Mouse (Mus musculus): ENCODE results near the gene Ciart. TPM values are rescaled to one million over a fixed set of nuclear protein-coding genes. Genes with fewer than 3 reads are reported as not detected.
"Not testable (repeated sequence)": the region's sequence is repeated elsewhere in the genome, so short reads cannot be mapped to it uniquely, and the experiment has no call there.

The Ciart gene
- polyA plus RNA-seq, 1 experiment from 2014 or later: 4.7 TPM

DNA sequence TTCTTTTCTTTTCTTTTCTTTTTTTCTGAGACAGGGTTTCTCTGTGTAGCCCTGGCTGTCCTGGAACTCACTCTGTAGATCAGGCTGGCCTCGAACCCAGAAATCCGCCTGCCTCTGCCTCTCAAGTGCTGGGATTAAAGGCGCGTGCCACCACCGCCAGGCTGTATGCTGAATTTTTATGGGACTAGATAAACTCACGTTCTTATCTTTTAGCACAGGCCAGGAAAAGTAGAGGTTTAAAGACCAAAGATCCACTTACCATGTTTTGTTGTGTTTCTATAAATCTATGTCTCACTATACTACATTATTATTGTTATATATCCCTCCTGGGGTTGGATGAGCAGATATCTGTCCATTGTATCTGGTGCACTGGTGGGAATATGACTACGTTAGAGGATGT is 41.4 kb upstream of the Ciart start:
- not testable (repeated sequence) for ATAC-seq (ENCODE audit: low FRiP score)

DNA sequence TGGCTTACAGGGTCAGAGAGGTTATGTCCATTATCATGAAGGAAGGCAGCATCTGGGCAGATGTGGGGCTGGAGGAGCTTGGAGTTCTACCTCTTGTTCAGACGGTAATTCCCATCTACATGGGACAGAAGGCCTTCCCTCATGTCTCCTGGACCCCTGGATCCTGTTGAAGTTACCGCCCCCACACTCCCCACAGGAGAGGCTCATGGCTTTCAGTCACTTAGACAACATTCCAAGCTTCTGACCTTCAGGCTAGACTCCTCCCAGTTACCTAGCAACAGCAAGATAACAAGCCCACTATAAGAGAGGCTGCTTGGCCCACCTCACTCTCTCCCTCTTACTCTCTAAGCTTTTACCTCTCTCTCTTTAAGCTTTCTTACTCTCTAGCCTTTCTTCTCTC is 38.5 kb upstream of the Ciart start:
- not testable (repeated sequence) for H3K9me3 ChIP-seq (ENCODE audit: control insufficient read depth, low read length); DNase-seq (ENCODE audit: low spot score)
- WGBS: 51% methylated on average over 2 of the region's 2 CpGs

More for the DNA sequence above, 41.4 kb upstream of the Ciart start:
- not testable (repeated sequence) for H3K27ac ChIP-seq (ENCODE audit: low read depth, low read length); H3K4me2 ChIP-seq (replicated peaks; ENCODE audit: low read depth, low read length); H3K4me1 ChIP-seq (replicated peaks; ENCODE audit: control insufficient read depth, insufficient read depth, low read length); H3K36me3 ChIP-seq (ENCODE audit: control insufficient read depth, insufficient read depth, low read length); H3K9ac ChIP-seq (ENCODE audit: low read depth, low read length); H3K4me3 ChIP-seq (ENCODE audit: low read depth, low read length); H3K27me3 ChIP-seq (ENCODE audit: control insufficient read depth, insufficient read depth, low read length); H3K9me3 ChIP-seq (ENCODE audit: control insufficient read depth, low read length); DNase-seq (ENCODE audit: low spot score)
- WGBS: 93% methylated on average over 7 of the region's 7 CpGs

DNA sequence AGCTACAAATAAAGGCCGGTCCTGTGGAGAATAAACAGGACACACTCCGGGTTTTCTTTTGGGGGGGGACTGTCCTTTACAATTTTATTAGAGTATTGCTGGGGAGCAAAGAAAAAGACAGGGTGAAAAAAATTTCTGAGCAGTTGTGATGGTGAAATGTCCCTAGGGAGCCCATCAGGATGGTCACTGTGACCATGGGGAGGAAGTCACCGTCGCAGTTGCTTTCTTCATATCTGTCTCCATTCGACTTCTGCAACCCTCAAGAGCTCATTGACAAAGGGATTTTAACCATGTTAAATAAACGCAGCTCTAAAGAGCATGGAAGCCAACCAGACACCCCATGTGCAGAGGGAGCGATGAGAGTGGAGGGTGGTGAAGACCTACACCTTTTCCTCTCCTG is 34.7 kb upstream of the Ciart start:
- no peak for ATAC-seq (ENCODE audit: low FRiP score)
- WGBS: 83% methylated on average over 7 of the region's 7 CpGs
- no peaks in the 10 kb centered on the region for H3K9me3 ChIP-seq (ENCODE audit: control insufficient read depth, low read length)

More for the DNA sequence above, 38.5 kb upstream of the Ciart start:
- H3K27me3 ChIP-seq (ENCODE audit: control insufficient read depth, insufficient read depth, low read length); H3K27ac ChIP-seq (ENCODE audit: low read depth, low read length); ATAC-seq (ENCODE audit: low FRiP score); H3K36me3 ChIP-seq (ENCODE audit: control insufficient read depth, insufficient read depth, low read length); H3K4me2 ChIP-seq (replicated peaks; ENCODE audit: low read depth, low read length); H3K9ac ChIP-seq (ENCODE audit: low read depth, low read length); H3K4me1 ChIP-seq (replicated peaks; ENCODE audit: control insufficient read depth, insufficient read depth, low read length); H3K4me3 ChIP-seq (ENCODE audit: low read depth, low read length): not testable (repeated sequence)

DNA sequence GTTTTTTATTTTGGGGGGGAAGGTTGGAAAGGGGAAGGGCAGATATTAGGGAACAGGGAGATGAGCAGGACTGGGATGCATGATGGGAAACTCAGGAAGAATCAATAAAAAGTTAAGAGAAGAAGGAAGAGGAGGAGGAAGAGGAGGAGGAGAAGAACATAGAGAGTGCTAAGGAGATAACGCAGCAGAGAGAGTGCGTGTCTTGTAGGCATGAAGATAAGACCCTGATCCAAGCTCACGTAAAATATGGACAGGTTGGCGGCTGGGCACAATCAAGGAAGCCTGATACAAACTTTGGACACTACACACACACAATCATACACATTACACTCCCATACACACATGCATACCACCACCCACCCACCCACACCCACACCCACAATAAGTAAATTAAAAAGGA is 32.7 kb upstream of the Ciart start:
- H3K9me3 ChIP-seq (ENCODE audit: control insufficient read depth, low read length): no peaks in the 10 kb centered on the region
- H3K4me1 ChIP-seq (replicated peaks; ENCODE audit: control insufficient read depth, insufficient read depth, low read length): no peaks in the 10 kb centered on the region
- no peaks in the 10 kb centered on the region for H3K27me3 ChIP-seq (ENCODE audit: control insufficient read depth, insufficient read depth, low read length)
- H3K4me2 ChIP-seq (replicated peaks; ENCODE audit: low read depth, low read length): no peak overlapping the region
- no peaks in the 10 kb centered on the region for H3K36me3 ChIP-seq (ENCODE audit: control insufficient read depth, insufficient read depth, low read length)
- H3K4me3 ChIP-seq (ENCODE audit: low read depth, low read length): no peak overlapping the region
- H3K27ac ChIP-seq (ENCODE audit: low read depth, low read length): no peak overlapping the region
- ATAC-seq (ENCODE audit: low FRiP score): no peak
- DNase-seq (ENCODE audit: low spot score): no peak
- WGBS: 93% methylated on average over 4 of the region's 4 CpGs
- no peak overlapping the region for H3K9ac ChIP-seq (ENCODE audit: low read depth, low read length)

More for the DNA sequence above, 34.7 kb upstream of the Ciart start:
- Histone ChIP-seq H3K4me1 (replicated peaks; ENCODE audit: control insufficient read depth, insufficient read depth, low read length) (no peaks in the 10 kb centered on the region), H3K4me2 (replicated peaks; ENCODE audit: low read depth, low read length) (no peak overlapping the region), H3K36me3 (ENCODE audit: control insufficient read depth, insufficient read depth, low read length) (no peaks in the 10 kb centered on the region), H3K9ac (ENCODE audit: low read depth, low read length) (no peak overlapping the region), H3K4me3 (ENCODE audit: low read depth, low read length) (no peak overlapping the region), H3K27me3 (ENCODE audit: control insufficient read depth, insufficient read depth, low read length) (no peaks in the 10 kb centered on the region), H3K27ac (ENCODE audit: low read depth, low read length) (no peak overlapping the region)
- DNase-seq (ENCODE audit: low spot score): no peak

DNA sequence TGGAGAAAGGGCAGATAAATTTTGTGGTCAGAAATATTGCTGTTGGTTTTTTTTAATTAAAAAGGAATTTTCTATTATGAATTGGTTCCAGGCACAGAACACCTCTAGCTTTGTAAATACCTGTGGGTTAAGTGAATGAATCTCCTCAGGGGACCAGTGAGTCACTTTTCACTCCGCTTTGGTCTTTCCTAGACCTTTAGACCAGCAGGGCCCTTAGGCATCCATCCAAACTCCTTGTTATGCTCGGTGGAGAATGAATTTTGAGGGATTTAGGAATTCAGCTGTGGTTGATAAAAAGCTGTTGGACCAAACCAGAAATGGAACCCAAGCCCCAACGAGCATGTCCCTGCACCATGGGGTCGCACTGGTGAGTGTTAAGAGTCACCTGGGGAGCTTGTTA is 25.6 kb upstream of the Ciart start:
- DNase-seq (ENCODE audit: low spot score) (no peak), ATAC-seq (ENCODE audit: low FRiP score) (no peak)
- no peak overlapping the region for H3K27ac ChIP-seq (ENCODE audit: low read depth, low read length)
- H3K27me3 ChIP-seq (ENCODE audit: control insufficient read depth, insufficient read depth, low read length): no peaks in the 10 kb centered on the region
- H3K4me2 ChIP-seq (replicated peaks; ENCODE audit: low read depth, low read length): no peak overlapping the region
- H3K4me3 ChIP-seq (ENCODE audit: low read depth, low read length): no peak overlapping the region
- H3K9ac ChIP-seq (ENCODE audit: low read depth, low read length): no peak overlapping the region
- 50% methylated on average over 4 of the region's 4 CpGs for WGBS
- H3K36me3 ChIP-seq (ENCODE audit: control insufficient read depth, insufficient read depth, low read length): no peaks in the 10 kb centered on the region
- no peaks in the 10 kb centered on the region for H3K9me3 ChIP-seq (ENCODE audit: control insufficient read depth, low read length)
- H3K4me1 ChIP-seq (replicated peaks; ENCODE audit: control insufficient read depth, insufficient read depth, low read length): peaks cover 13% of the 10 kb centered on the region

DNA sequence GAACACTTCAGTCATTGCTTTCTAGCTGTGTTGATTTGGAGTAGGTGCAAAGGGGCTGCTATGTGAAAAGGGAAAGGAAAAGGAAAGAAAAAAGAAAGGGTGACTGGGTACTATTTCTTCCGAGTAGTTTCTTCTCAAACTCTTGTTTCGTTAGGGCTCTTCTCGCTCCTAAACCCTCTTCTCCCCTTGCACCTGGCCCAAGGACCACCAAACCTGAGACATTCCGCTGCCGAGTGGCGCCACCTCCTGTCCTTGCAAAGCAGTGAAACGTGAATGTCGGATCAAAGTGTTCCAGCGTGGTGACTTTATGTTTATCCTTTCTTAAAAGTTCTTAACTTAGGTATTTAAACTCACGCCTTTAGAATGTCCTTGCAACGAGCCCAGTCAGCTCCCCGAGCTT is 24.8 kb upstream of the Ciart start:
- 0% methylated on average over 12 of the region's 12 CpGs for WGBS
- Histone ChIP-seq H3K27me3 (ENCODE audit: control insufficient read depth, insufficient read depth, low read length) (no peaks in the 10 kb centered on the region), H3K9me3 (ENCODE audit: control insufficient read depth, low read length) (no peaks in the 10 kb centered on the region), H3K4me3 (ENCODE audit: low read depth, low read length) (no peak overlapping the region), H3K27ac (ENCODE audit: low read depth, low read length) (no peak overlapping the region), H3K36me3 (ENCODE audit: control insufficient read depth, insufficient read depth, low read length) (no peaks in the 10 kb centered on the region), H3K9ac (ENCODE audit: low read depth, low read length) (no peak overlapping the region), H3K4me1 (replicated peaks; ENCODE audit: control insufficient read depth, insufficient read depth, low read length) (peaks cover 13% of the 10 kb centered on the region), H3K4me2 (replicated peaks; ENCODE audit: low read depth, low read length) (peak overlapping the region; percentile 52; the same call in 1 of the 2 replicates)
- DNase-seq (ENCODE audit: low spot score) (peak; percentile 70), ATAC-seq (ENCODE audit: low FRiP score) (no peak)

DNA sequence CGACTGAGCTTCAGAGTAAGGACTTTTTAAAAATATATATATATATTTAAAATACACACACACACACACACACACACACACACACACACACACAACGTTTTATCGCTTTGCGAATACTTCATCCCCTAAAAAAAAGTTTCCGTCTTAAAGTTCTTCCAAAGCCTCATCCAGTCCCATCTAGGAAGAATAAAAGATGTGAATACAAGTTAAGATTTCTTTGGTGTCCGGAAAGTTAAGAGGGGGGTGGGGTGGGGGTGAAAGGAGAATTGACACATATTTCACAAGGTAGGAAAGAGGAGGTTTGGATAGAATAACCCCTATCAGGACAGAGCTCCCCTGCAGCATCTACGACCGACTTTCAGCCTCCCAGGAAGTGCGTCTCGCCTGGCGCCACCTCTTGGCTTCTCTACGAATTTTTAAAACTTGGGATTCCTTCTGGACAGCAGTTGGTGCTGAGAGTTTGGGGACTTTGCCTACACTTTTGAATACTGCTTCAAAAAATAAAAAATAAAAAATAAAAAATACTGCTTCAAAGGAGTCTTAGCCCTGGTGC is 24.0 kb upstream of the Ciart start:
- WGBS: 1% methylated on average over 12 of the region's 12 CpGs
- no peak overlapping the region for H3K9ac ChIP-seq (ENCODE audit: low read depth, low read length)
- peak; percentile 72 for DNase-seq (ENCODE audit: low spot score)
- H3K4me2 ChIP-seq (replicated peaks; ENCODE audit: low read depth, low read length): peak overlapping the region; percentile 52
- H3K4me3 ChIP-seq (ENCODE audit: low read depth, low read length): peak overlapping the region; percentile 32; the same call in 1 of the 2 replicates
- H3K9me3 ChIP-seq (ENCODE audit: control insufficient read depth, low read length): no peaks in the 10 kb centered on the region
- no peaks in the 10 kb centered on the region for H3K36me3 ChIP-seq (ENCODE audit: control insufficient read depth, insufficient read depth, low read length)
- no peak for ATAC-seq (ENCODE audit: low FRiP score)
- peaks cover 13% of the 10 kb centered on the region for H3K4me1 ChIP-seq (replicated peaks; ENCODE audit: control insufficient read depth, insufficient read depth, low read length)
- 0 out of 2 replicates have a peak overlapping the region, but pooled peaks have one; percentile 30 for H3K27ac ChIP-seq (ENCODE audit: low read depth, low read length)
- no peaks in the 10 kb centered on the region for H3K27me3 ChIP-seq (ENCODE audit: control insufficient read depth, insufficient read depth, low read length)

DNA sequence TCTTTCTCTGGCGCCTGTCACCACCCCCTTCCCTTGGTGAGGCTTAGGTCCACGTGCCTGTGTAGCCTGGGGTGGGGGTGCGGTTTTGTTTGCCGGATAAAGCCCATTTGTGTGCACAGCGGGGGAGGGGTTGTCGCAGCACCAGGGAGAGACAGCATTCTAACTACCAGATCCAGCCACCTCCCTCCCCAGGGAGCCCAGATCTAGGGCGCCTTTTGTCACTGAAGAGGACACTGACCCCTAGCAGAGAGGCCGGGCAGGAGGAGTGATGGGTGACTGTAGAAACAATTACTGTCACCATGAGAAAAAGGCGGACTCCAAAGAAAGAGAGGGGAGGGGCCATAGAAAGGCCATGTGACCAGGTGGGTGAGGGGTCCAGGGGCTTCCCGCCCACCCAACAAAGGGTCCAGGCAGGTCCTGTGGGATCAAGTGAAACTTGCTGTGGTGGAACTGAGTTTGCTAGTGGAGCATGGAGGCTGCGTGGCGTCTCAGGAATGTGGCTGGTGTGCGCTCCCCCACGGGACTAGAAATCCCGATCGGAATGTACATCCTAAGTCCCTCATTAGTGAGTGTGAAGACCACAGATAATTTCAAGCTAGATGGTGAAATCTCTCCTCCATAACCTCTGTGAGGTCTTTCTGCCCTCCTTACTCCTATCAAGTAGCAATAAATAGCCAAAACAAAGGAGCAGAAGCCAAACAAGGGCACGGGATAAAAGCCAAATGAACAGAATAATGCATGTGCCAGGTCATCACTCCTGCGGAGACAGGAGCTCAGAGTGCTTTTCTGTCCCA is 23.3 kb upstream of the Ciart start:
- H3K4me2 ChIP-seq (replicated peaks; ENCODE audit: low read depth, low read length): peak overlapping the region; percentile 52
- no peaks in the 10 kb centered on the region for H3K9me3 ChIP-seq (ENCODE audit: control insufficient read depth, low read length)
- H3K4me3 ChIP-seq (ENCODE audit: low read depth, low read length): peak overlapping the region; percentile 32
- H3K9ac ChIP-seq (ENCODE audit: low read depth, low read length): peak overlapping the region; percentile 65
- no peaks in the 10 kb centered on the region for H3K36me3 ChIP-seq (ENCODE audit: control insufficient read depth, insufficient read depth, low read length)
- ATAC-seq (ENCODE audit: low FRiP score) (peak; percentile 80), DNase-seq (ENCODE audit: low spot score) (peak; percentile 76)
- peak overlapping the region; percentile 30 for H3K27ac ChIP-seq (ENCODE audit: low read depth, low read length)
- under 1% methylated on average over 18 of the region's 18 CpGs for WGBS
- no peaks in the 10 kb centered on the region for H3K27me3 ChIP-seq (ENCODE audit: control insufficient read depth, insufficient read depth, low read length)
- peaks cover 13% of the 10 kb centered on the region for H3K4me1 ChIP-seq (replicated peaks; ENCODE audit: control insufficient read depth, insufficient read depth, low read length)

DNA sequence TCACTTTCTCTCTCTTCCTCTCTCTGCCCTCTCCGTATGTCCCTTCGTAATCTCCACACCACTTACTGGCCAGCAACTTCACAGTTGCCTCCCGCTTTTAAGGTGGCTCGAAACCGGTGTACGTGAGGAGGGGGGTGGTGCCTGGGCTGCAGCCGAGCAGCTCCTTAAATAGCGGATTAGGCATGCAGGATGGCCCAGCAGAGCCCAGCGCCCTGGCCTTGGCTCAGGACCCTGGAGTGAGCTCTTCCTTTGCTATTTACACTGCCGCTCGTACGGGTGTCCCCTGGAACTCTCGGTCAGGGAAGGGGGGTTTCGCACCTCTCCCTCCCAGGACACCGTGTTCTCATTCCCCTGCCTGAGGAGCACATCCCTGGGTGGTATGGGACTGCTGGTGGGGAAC is 22.5 kb upstream of the Ciart start, which contains the start of gene Car14:
Gene Car14 (minus strand): TSS at position 124 of the 400 bp plus-strand sequence.
- no peaks in the 10 kb centered on the region for H3K36me3 ChIP-seq (ENCODE audit: control insufficient read depth, insufficient read depth, low read length)
- peak within 1 kb of the TSS; percentile 65 for H3K9ac ChIP-seq (ENCODE audit: low read depth, low read length)
- ATAC-seq (ENCODE audit: low FRiP score): peak; percentile 50
- peak within 1 kb of the TSS; percentile 66 for H3K27ac ChIP-seq (ENCODE audit: low read depth, low read length)
- H3K4me1 ChIP-seq (replicated peaks; ENCODE audit: control insufficient read depth, insufficient read depth, low read length): peaks cover 13% of the 10 kb centered on the region
- peak; percentile 58 for DNase-seq (ENCODE audit: low spot score)
- peak within 1 kb of the TSS; percentile 52 for H3K4me2 ChIP-seq (replicated peaks; ENCODE audit: low read depth, low read length)
- under 1% methylated on average over 15 of the region's 15 CpGs for WGBS
- H3K4me3 ChIP-seq (ENCODE audit: low read depth, low read length): peak within 1 kb of the TSS; percentile 32
- H3K9me3 ChIP-seq (ENCODE audit: control insufficient read depth, low read length): no peaks in the 10 kb centered on the region
- no peaks in the 10 kb centered on the region for H3K27me3 ChIP-seq (ENCODE audit: control insufficient read depth, insufficient read depth, low read length)
